Mouse (Mus musculus) liver, adult 2 months (tissue): ENCODE results near the gene Meltf.

Experiments
- CTCF ChIP-seq: fragments of 200-500 bp; IDR thresholded peaks from 2 replicates; pipeline ENCODE4 v1.5.1; 2011; ENCODE audit warnings: low read depth, low read length, control low read depth
- POLR2A ChIP-seq: fragments of 200-500 bp; IDR thresholded peaks from 2 replicates; pipeline ENCODE4 v1.6.1; 2011; ENCODE audit warnings: low read length, control low read depth; ENCODE audit not compliant: insufficient read depth; ENCODE audit errors: extremely low read depth

- TF ChIP-seq CTCF, result no peak
- TF ChIP-seq POLR2A, result no peak
These were observed 45.8 kb downstream of the Meltf start for GRCm38 (mm10) chr16:31924368-31924767.
